Mouse (Mus musculus) small intestine, adult 2 months (tissue): ENCODE results near the gene Cacnb4. TPM values are rescaled to one million over a fixed set of nuclear protein-coding genes. Genes with fewer than 3 reads are reported as not detected.

Source experiments
- H3K27ac ChIP-seq: fragments of 200-500 bp; 2 replicates; pipeline ENCODE4 v1.5.1; 2012; ENCODE audit warnings: low read depth, low read length, control low read depth, inconsistent platforms; ENCODE audit not compliant: insufficient read depth
- H3K27me3 ChIP-seq: fragments of 200-500 bp; 2 replicates; pipeline ENCODE4 v1.6.1; 2012; ENCODE audit warnings: mild to moderate bottlenecking, moderate library complexity, low read length, inconsistent platforms; ENCODE audit not compliant: control insufficient read depth, insufficient read depth
- H3K36me3 ChIP-seq: fragments of 200-500 bp; 2 replicates; pipeline ENCODE4 v1.6.1; 2012; ENCODE audit warnings: mild to moderate bottlenecking, low read length, control low read depth, inconsistent platforms; ENCODE audit not compliant: control insufficient read depth, insufficient read depth
- H3K4me1 ChIP-seq: fragments of 200-500 bp; 2 replicates; pipeline ENCODE4 v1.6.1; 2012; ENCODE audit warnings: low read length, inconsistent platforms, mixed read lengths; ENCODE audit not compliant: control insufficient read depth, insufficient read depth, insufficient read length
- H3K4me3 ChIP-seq: fragments of 200-500 bp; 2 replicates; pipeline ENCODE4 v1.5.1; 2012; ENCODE audit warnings: low read depth, mild to moderate bottlenecking, control low read depth, inconsistent platforms, low read length, moderate library complexity
- CTCF ChIP-seq: fragments of 200-500 bp; IDR thresholded peaks from 2 replicates; pipeline ENCODE4 v1.5.1; 2012; ENCODE audit warnings: low read depth, mild to moderate bottlenecking, control low read depth, inconsistent platforms, low read length, moderate library complexity, mixed read lengths; ENCODE audit not compliant: insufficient replicate concordance, insufficient read length; ENCODE audit errors: extremely low read depth
- POLR2A ChIP-seq: fragments of 200-500 bp; IDR thresholded peaks from 2 replicates; pipeline ENCODE4 v1.6.1; 2012; ENCODE audit warnings: low read depth, mild to moderate bottlenecking, control low read depth, inconsistent platforms, low read length, moderate library complexity
- WGBS: fragments of 180-500 bp; shearing (Covaris S2); methylation state at CpG from one replicate; pipeline ENCODE4 v1.1.7; 2018; 5-methylcytosine and 5-hydroxymethylcytosine counted together
- polyA plus RNA-seq: library from polyadenylated mRNA; depleted of rRNA; stranded (reverse); fragments of >200 nt; gene quantifications from 2 replicates; pipeline ENCODE4 v1.2.3, GENCODE M21; 2012

Cacnb4 gene
- polyA plus RNA-seq, 1 experiment, result 0.03 TPM

- Histone ChIP-seq H3K4me1 (no peaks in the 10 kb centered on the region), H3K27ac (no peak overlapping the region), H3K27me3 (no peaks in the 10 kb centered on the region), H3K4me3 (no peak overlapping the region), H3K36me3 (no peaks in the 10 kb centered on the region)
- TF ChIP-seq CTCF (no peak), POLR2A (no peak)
- whole genome bisulfite sequencing, result 83% methylated on average over 3 of the region's 3 CpGs
Measured at GRCm38 (mm10) chr2:52537645-52538044, 139.0 kb downstream of the Cacnb4 start.

- H3K27ac ChIP-seq, result no peak overlapping the region
- no peak for TF ChIP-seq POLR2A
- H3K4me3 ChIP-seq, result no peak overlapping the region
- no peaks in the 10 kb centered on the region for H3K36me3 ChIP-seq
- no peaks in the 10 kb centered on the region for H3K27me3 ChIP-seq
- WGBS, result 89% methylated on average over 9 of the region's 9 CpGs
- H3K4me1 ChIP-seq, result no peaks in the 10 kb centered on the region
Measured at GRCm38 (mm10) chr2:52537155-52537554, 139.5 kb downstream of the Cacnb4 start.

- Histone ChIP-seq H3K4me3 (no peak overlapping the region), H3K27me3 (no peaks in the 10 kb centered on the region), H3K36me3 (no peaks in the 10 kb centered on the region), H3K4me1 (no peaks in the 10 kb centered on the region), H3K27ac (no peak overlapping the region)
- 77% methylated on average over 4 of the region's 4 CpGs for WGBS
- TF ChIP-seq CTCF, result no peak
- TF ChIP-seq POLR2A, result no peak
Measured at GRCm38 (mm10) chr2:52536511-52536910, 140.1 kb downstream of the Cacnb4 start.

- WGBS, result 73% methylated on average over 5 of the region's 5 CpGs
Measured at GRCm38 (mm10) chr2:52533696-52534095, 142.9 kb downstream of the Cacnb4 start.

GRCm38 (mm10) chr2:52530521-52530920 is 146.1 kb downstream of the Cacnb4 start:
- Histone ChIP-seq H3K4me3 (no peak overlapping the region), H3K27me3 (no peaks in the 10 kb centered on the region), H3K4me1 (peaks cover 2% of the 10 kb centered on the region; the same call in 1 of the 2 replicates), H3K36me3 (no peaks in the 10 kb centered on the region), H3K27ac (no peak overlapping the region)
- TF ChIP-seq POLR2A (no peak), CTCF (no peak)
- WGBS, result 60% methylated on average over 2 of the region's 2 CpGs

More at GRCm38 (mm10) chr2:52533696-52534095, 142.9 kb downstream of the Cacnb4 start:
- no peaks in the 10 kb centered on the region for H3K36me3 ChIP-seq
- H3K27me3 ChIP-seq, result no peaks in the 10 kb centered on the region
- TF ChIP-seq POLR2A (no peak), CTCF (no peak)
- peaks cover 2% of the 10 kb centered on the region; the same call in 1 of the 2 replicates for H3K4me1 ChIP-seq
- no peak overlapping the region for H3K4me3 ChIP-seq
- H3K27ac ChIP-seq, result no peak overlapping the region

- TF ChIP-seq CTCF (no peak), POLR2A (no peak)
- H3K27me3 ChIP-seq, result no peaks in the 10 kb centered on the region
- H3K4me3 ChIP-seq, result no peak overlapping the region
- H3K27ac ChIP-seq, result no peak overlapping the region
- WGBS, result 82% methylated on average over 7 of the region's 7 CpGs
- peaks cover 2% of the 10 kb centered on the region; the same call in 1 of the 2 replicates for H3K4me1 ChIP-seq
- H3K36me3 ChIP-seq, result no peaks in the 10 kb centered on the region
Measured at GRCm38 (mm10) chr2:52529245-52529644, 147.4 kb downstream of the Cacnb4 start.

GRCm38 (mm10) chr2:52525876-52526592 is 150.6 kb downstream of the Cacnb4 start:
- Histone ChIP-seq H3K4me1 (peaks cover 2% of the 10 kb centered on the region; the same call in 1 of the 2 replicates), H3K4me3 (no peak overlapping the region), H3K36me3 (no peaks in the 10 kb centered on the region), H3K27ac (no peak overlapping the region), H3K27me3 (no peaks in the 10 kb centered on the region)
- WGBS, result 73% methylated on average over 11 of the region's 11 CpGs
- no peak for TF ChIP-seq POLR2A
- no peak for TF ChIP-seq CTCF
